Mouse (Mus musculus) C2C12 (cell line): ENCODE results near the gene Tspan15.

Experiments used
- CEBPB ChIP-seq: IDR thresholded peaks from one replicate; pipeline ENCODE4 v1.6.1; 2011; ENCODE audit warnings: low read depth, mild to moderate bottlenecking, control low read depth, moderate library complexity
- CTCF ChIP-seq: IDR thresholded peaks from one replicate; pipeline ENCODE4 v1.5.1; 2011; ENCODE audit not compliant: control insufficient read depth, insufficient read depth, insufficient read length
- FOSL1 ChIP-seq: IDR thresholded peaks from one replicate; pipeline ENCODE4 v1.8.0; 2011; ENCODE audit warnings: mild to moderate bottlenecking, low read length; ENCODE audit not compliant: poor library complexity, insufficient read depth, severe bottlenecking
- MAX ChIP-seq: IDR thresholded peaks from one replicate; pipeline ENCODE4 v1.6.1; 2011; ENCODE audit warnings: mild to moderate bottlenecking, control low read depth
- MYOD1 ChIP-seq: IDR thresholded peaks from one replicate; pipeline ENCODE4 v1.6.1; 2011; ENCODE audit warnings: low read depth; ENCODE audit not compliant: control insufficient read depth, insufficient read length
- MYOG ChIP-seq: IDR thresholded peaks from one replicate; pipeline ENCODE4 v1.6.1; 2011; ENCODE audit not compliant: control insufficient read depth, insufficient read length; ENCODE audit errors: extremely low read depth
- USF1 ChIP-seq: IDR thresholded peaks from one replicate; pipeline ENCODE4 v1.6.1; 2011; ENCODE audit warnings: low read depth, mild to moderate bottlenecking, control low read depth, moderate library complexity

GRCm38 (mm10) chr10:62138040-62138439 is 93.0 kb downstream of the Tspan15 start:
- TF ChIP-seq CTCF (no peak), MAX (no peak), MYOG (no peak), USF1 (no peak), FOSL1 (no peak), CEBPB (no peak), MYOD1 (no peak)
